In the genomic region with DNA sequence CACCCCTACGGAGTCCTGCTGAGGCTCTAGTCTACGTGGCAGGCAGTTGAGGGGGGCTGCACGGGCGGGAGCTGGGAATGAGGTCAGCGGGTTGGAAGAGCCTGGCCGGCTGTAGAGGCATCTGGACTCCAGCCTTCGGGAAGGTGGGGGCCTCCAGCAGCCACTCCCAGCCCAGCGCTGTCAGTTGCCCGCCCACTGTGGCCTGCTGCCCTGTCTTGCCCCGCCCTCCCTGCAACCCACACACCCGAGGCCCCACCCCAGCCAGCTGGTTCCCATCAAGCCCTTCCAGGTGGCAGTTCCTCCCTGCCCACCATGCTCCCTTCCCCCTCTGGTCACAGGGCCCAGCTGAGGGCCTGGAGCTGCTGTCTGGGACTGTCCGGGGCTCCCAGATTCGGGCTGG, we compare ENCODE assay signal across 8 mouse cellular contexts. TPM values are rescaled to one million over a fixed set of nuclear protein-coding genes. Genes with fewer than 3 reads are reported as not detected.
DNase-seq lines count a peak whose midpoint lies in the region; ATAC-seq and TF ChIP-seq lines count a peak whose summit lies in the region.

No protein-coding gene starts in this region.

- peaks cover 6% of the 10 kb centered on the region; the same call in 1 of the 2 replicates for H3K27me3 ChIP-seq in forebrain, postnatal 0 days (ENCODE audit: insufficient read depth, low read length)
- H3K27me3 ChIP-seq in stomach, embryonic 14.5 days (ENCODE audit: control insufficient read depth, insufficient read depth, low read length), result no peaks in the 10 kb centered on the region

- no peak overlapping the region for H3K9ac ChIP-seq in forebrain, postnatal 0 days
- H3K9ac ChIP-seq in stomach, embryonic 14.5 days (replicated peaks; ENCODE audit: low read depth, low read length), result no peak overlapping the region

- WGBS in forebrain, postnatal 0 days, result 8% methylated on average over 13 of the region's 13 CpGs
- WGBS in stomach, embryonic 14.5 days, result 2% methylated on average over 13 of the region's 13 CpGs

- peak; percentile 98 for DNase-seq in 3T3-L1 (ENCODE audit: low read depth, low spot score)
- DNase-seq in adrenal gland, postnatal 14 days, result peak; percentile 83
- no peak for DNase-seq in forebrain, postnatal 0 days
- DNase-seq in heart, postnatal 4 days, result peak; percentile 97
- DNase-seq in kidney, postnatal 4 days, result peak; percentile 97 to 98
- no peak for DNase-seq in frontal cortex, postnatal 25 days (ENCODE audit: low spot score in 2 of 2)

- H3K4me1 ChIP-seq in forebrain, postnatal 0 days (ENCODE audit: insufficient read depth), result no peaks in the 10 kb centered on the region
- H3K4me1 ChIP-seq in stomach, embryonic 14.5 days (ENCODE audit: control insufficient read depth, insufficient read depth, low read length), result peaks cover 48% of the 10 kb centered on the region

- no peak overlapping the region for H3K27ac ChIP-seq in forebrain, postnatal 0 days (ENCODE audit: low read depth, low read length)
- peak overlapping the region; percentile 96 for H3K27ac ChIP-seq in stomach, embryonic 14.5 days (ENCODE audit: low read length)

- no peak overlapping the region for H3K4me3 ChIP-seq in forebrain, postnatal 0 days (ENCODE audit: low read depth, low read length)
- no peak overlapping the region for H3K4me3 ChIP-seq in stomach, embryonic 14.5 days (ENCODE audit: low read depth, low read length)

- no peak for TF ChIP-seq CTCF in forebrain, postnatal 0 days (IDR thresholded peaks at IDR 0.05; ENCODE audit: low read depth)

- peak; percentile 63 for ATAC-seq in forebrain, postnatal 0 days
- ATAC-seq in megakaryocyte progenitor cell, adult 5-6 weeks (replicated peaks; ENCODE audit: poor library complexity), result peak; percentile 88
- peak; percentile 94 for ATAC-seq in stomach, embryonic 14.5 days (ENCODE audit: insufficient number of reproducible peaks, insufficient read depth, low FRiP score, low read depth)

- H3K9me3 ChIP-seq in forebrain, postnatal 0 days (ENCODE audit: low read length), result no peaks in the 10 kb centered on the region
- H3K9me3 ChIP-seq in stomach, embryonic 14.5 days (ENCODE audit: control insufficient read depth, low read depth, low read length), result no peaks in the 10 kb centered on the region

- no peaks in the 10 kb centered on the region for H3K36me3 ChIP-seq in forebrain, postnatal 0 days (ENCODE audit: insufficient read depth)
- H3K36me3 ChIP-seq in stomach, embryonic 14.5 days (ENCODE audit: control insufficient read depth, insufficient read depth, low read length), result no peaks in the 10 kb centered on the region

- H3K4me2 ChIP-seq in forebrain, postnatal 0 days (ENCODE audit: low read depth), result no peak overlapping the region
- peak overlapping the region; percentile 32 for H3K4me2 ChIP-seq in stomach, embryonic 14.5 days (replicated peaks; ENCODE audit: low read depth, low read length)

RNA-seq across cellular contexts. Expression of gene Col1a1, which starts 7.2 kb away (rescaled TPM):
- 358 and 494 TPM in 2 replicates for total RNA-seq in adrenal gland, postnatal 14 days (2021)
- 26.5 and 177 TPM in 2 replicates for total RNA-seq in forebrain, postnatal 0 days (2014; rRNA removed)
- polyA plus RNA-seq in forebrain, postnatal 0 days (2015; fragmentation: Nextera tagmentation; extraction: Ambion mirVana), result 33.2 and 43.3 TPM in 2 replicates
- 100 to 1,000 TPM; 861 to 965 TPM for total RNA-seq in heart, postnatal 4 days (2021)
- total RNA-seq in megakaryocyte progenitor cell, adult 5-6 weeks (2015), result not detected in 2 replicates
- 0.07 TPM in 1 of 2 replicates, not detected in the other for total RNA-seq in megakaryocyte progenitor cell, adult 5-6 weeks (2017)
- 1,157 and 1,247 TPM in 2 replicates for polyA plus RNA-seq in stomach, embryonic 14.5 days (2014; fragmentation: Nextera tagmentation; extraction: Ambion mirVana)

RNA-seq across cellular contexts. Expression of gene Hils1, which starts 38.6 kb away (rescaled TPM):
- total RNA-seq in adrenal gland, postnatal 14 days (2021), result not detected in 2 replicates
- total RNA-seq in forebrain, postnatal 0 days (2014; rRNA removed), result not detected in 2 replicates
- not detected in 2 replicates for polyA plus RNA-seq in forebrain, postnatal 0 days (2015; fragmentation: Nextera tagmentation; extraction: Ambion mirVana)
- total RNA-seq in heart, postnatal 4 days (2021), result not detected
- not detected in 2 replicates for total RNA-seq in megakaryocyte progenitor cell, adult 5-6 weeks (2015)
- not detected in 2 replicates for total RNA-seq in megakaryocyte progenitor cell, adult 5-6 weeks (2017)
- not detected in 2 replicates for polyA plus RNA-seq in stomach, embryonic 14.5 days (2014; fragmentation: Nextera tagmentation; extraction: Ambion mirVana)

RNA-seq across cellular contexts. Expression of gene Sgca, which starts 47.3 kb away (rescaled TPM):
- 0.26 TPM in 1 of 2 replicates, not detected in the other for total RNA-seq in adrenal gland, postnatal 14 days (2021)
- total RNA-seq in forebrain, postnatal 0 days (2014; rRNA removed), result 0.15 TPM in 1 of 2 replicates, not detected in the other
- polyA plus RNA-seq in forebrain, postnatal 0 days (2015; fragmentation: Nextera tagmentation; extraction: Ambion mirVana), result 0.09 and 0.13 TPM in 2 replicates
- 10 to 100 TPM; 67.0 to 89.1 TPM for total RNA-seq in heart, postnatal 4 days (2021)
- not detected in 2 replicates for total RNA-seq in megakaryocyte progenitor cell, adult 5-6 weeks (2015)
- total RNA-seq in megakaryocyte progenitor cell, adult 5-6 weeks (2017), result not detected in 2 replicates
- polyA plus RNA-seq in stomach, embryonic 14.5 days (2014; fragmentation: Nextera tagmentation; extraction: Ambion mirVana), result 0.30 and 0.46 TPM in 2 replicates

Comparison
In these comparisons a context has a peak if more than half of its experiments do, and no peak if none do; other contexts are left out.
1. DNase-seq: peak in 3T3-L1 (single experiment), adrenal gland, postnatal 14 days (single experiment), heart, postnatal 4 days (single experiment) and kidney, postnatal 4 days (2 of 2); none in forebrain, postnatal 0 days (single experiment) and frontal cortex, postnatal 25 days (0 of 2).
2. RNA of gene Col1a1, which starts 7.2 kb away (total RNA-seq): 861 to 965 TPM in heart, postnatal 4 days, 358 to 494 TPM in adrenal gland, postnatal 14 days and 26.5 to 177 TPM in forebrain, postnatal 0 days; 0.07 TPM in megakaryocyte progenitor cell, adult 5-6 weeks; every median in the first group is over 10 times any median in the second.
3. RNA of gene Sgca, which starts 47.3 kb away (total RNA-seq): 67.0 to 89.1 TPM in heart, postnatal 4 days; 0.26 TPM in adrenal gland, postnatal 14 days, 0.15 TPM in forebrain, postnatal 0 days and not detected in megakaryocyte progenitor cell, adult 5-6 weeks; every median in the first group is over 10 times any median in the second.
4. Peak in every context shown above with its lines, with median percentiles within 50 percentile points of each other: ATAC-seq.